Mouse (Mus musculus) intestine, embryonic 14.5 days (tissue): ENCODE results near the gene Ect2l. TPM values are rescaled to one million over a fixed set of nuclear protein-coding genes. Genes with fewer than 3 reads are reported as not detected.
A peak's percentile ranks its signal among the peaks of the same experiment; 100 is the strongest.

Experiments used
- ATAC-seq: fragments of 200-750 bp; cut with Nextera tagmentation; replicated peaks from 2 replicates; pipeline ENCODE4 v1.8.0; 2017; ENCODE audit warnings: low read depth, moderate number of reproducible peaks, moderate TSS enrichment, moderate library complexity; ENCODE audit not compliant: low FRiP score, low TSS enrichment
- DNase-seq: peaks from one replicate; pipeline ENCODE4 v3.0.0-alpha.2; 2018; ENCODE audit warnings: low spot score
- H3K27ac ChIP-seq: fragments of 300-500 bp; sonication (generic); 2 replicates; pipeline ENCODE4 v1.5.1; 2014; ENCODE audit warnings: low read depth, mild to moderate bottlenecking, control low read depth
- H3K27me3 ChIP-seq: fragments of 300-500 bp; sonication (generic); replicated peaks from 2 replicates; pipeline ENCODE4 v1.6.1; 2014; ENCODE audit warnings: low read length, control low read depth; ENCODE audit not compliant: control insufficient read depth, insufficient read depth
- H3K36me3 ChIP-seq: fragments of 300-500 bp; sonication (generic); 2 replicates; pipeline ENCODE4 v1.6.1; 2014; ENCODE audit warnings: low read length, control low read depth; ENCODE audit not compliant: control insufficient read depth, insufficient read depth
- H3K4me1 ChIP-seq: fragments of 300-500 bp; sonication (generic); replicated peaks from 2 replicates; pipeline ENCODE4 v1.6.1; 2014; ENCODE audit warnings: low read length, control low read depth, mixed read lengths; ENCODE audit not compliant: control insufficient read depth, insufficient read depth
- H3K4me2 ChIP-seq: fragments of 300-500 bp; sonication (generic); 2 replicates; pipeline ENCODE4 v1.6.1; 2014; ENCODE audit warnings: low read length
- H3K4me3 ChIP-seq: fragments of 300-500 bp; sonication (generic); 2 replicates; pipeline ENCODE4 v1.5.1; 2014; ENCODE audit warnings: low read depth, low read length, control low read depth, mixed read lengths
- H3K9ac ChIP-seq: fragments of 300-500 bp; sonication (generic); 2 replicates; pipeline ENCODE4 v1.6.1; 2014; ENCODE audit warnings: mild to moderate bottlenecking, low read length
- H3K9me3 ChIP-seq: fragments of 300-500 bp; sonication (generic); 2 replicates; pipeline ENCODE4 v1.6.1; 2016; ENCODE audit warnings: low read length, control low read depth; ENCODE audit not compliant: control insufficient read depth
- WGBS: fragments of 180-500 bp; shearing (Covaris S2); extraction: QIAGEN DNeasy Blood & Tissue Kit; methylation state at CpG from one replicate; pipeline ENCODE4 v1.1.7; 2014; 5-methylcytosine and 5-hydroxymethylcytosine counted together
- polyA plus RNA-seq: library from polyadenylated mRNA; unstranded; fragments of >200 nt; fragmentation: Nextera tagmentation; extraction: Ambion mirVana; gene quantifications from 2 replicates; pipeline ENCODE4 v1.2.1, GENCODE M21; 2014

Gene Ect2l
- polyA plus RNA-seq, 1 experiment from 2014 or later: 0.38 TPM

GRCm38 (mm10) chr10:18198286-18199015 is 12.2 kb downstream of the Ect2l start:
- Histone ChIP-seq H3K27ac (no peak overlapping the region), H3K4me3 (no peak overlapping the region), H3K4me2 (no peak overlapping the region), H3K36me3 (no peaks in the 10 kb centered on the region), H3K4me1 (no peaks in the 10 kb centered on the region), H3K9ac (no peak overlapping the region), H3K27me3 (no peaks in the 10 kb centered on the region), H3K9me3 (no peaks in the 10 kb centered on the region)
- DNase-seq (no peak), ATAC-seq (no peak)
- 83% methylated on average over 5 of the region's 5 CpGs for WGBS

- DNase-seq (peak; percentile 86), ATAC-seq (no peak)
- no peak overlapping the region for H3K27ac ChIP-seq
- 56% methylated on average over 14 of the region's 14 CpGs for WGBS
- H3K4me1 ChIP-seq: no peaks in the 10 kb centered on the region
- no peaks in the 10 kb centered on the region for H3K36me3 ChIP-seq
- no peak overlapping the region for H3K9ac ChIP-seq
- H3K27me3 ChIP-seq: no peaks in the 10 kb centered on the region
- peak overlapping the region; percentile 30 for H3K4me3 ChIP-seq
- H3K9me3 ChIP-seq: no peaks in the 10 kb centered on the region
- peak overlapping the region; percentile 45 for H3K4me2 ChIP-seq
Observed at GRCm38 (mm10) chr10:18197206-18197979, 13.3 kb downstream of the Ect2l start.

- DNase-seq (peak; percentile 62), ATAC-seq (peak; percentile 85)
- no peaks in the 10 kb centered on the region for H3K36me3 ChIP-seq
- no peak overlapping the region for H3K4me3 ChIP-seq
- no peaks in the 10 kb centered on the region for H3K27me3 ChIP-seq
- H3K27ac ChIP-seq: peak overlapping the region; percentile 54; the same call in 1 of the 2 replicates
- no peaks in the 10 kb centered on the region for H3K9me3 ChIP-seq
- WGBS: 40% methylated on average over 14 of the region's 14 CpGs
- H3K4me1 ChIP-seq: no peaks in the 10 kb centered on the region
- H3K4me2 ChIP-seq: no peak overlapping the region
- no peak overlapping the region for H3K9ac ChIP-seq
Observed at GRCm38 (mm10) chr10:18194737-18195141, 16.0 kb downstream of the Ect2l start.

- H3K36me3 ChIP-seq: no peaks in the 10 kb centered on the region
- WGBS: 77% methylated on average over 11 of the region's 11 CpGs
- H3K27ac ChIP-seq: peak overlapping the region; percentile 54; the same call in 1 of the 2 replicates
- H3K9ac ChIP-seq: no peak overlapping the region
- DNase-seq (no peak), ATAC-seq (no peak)
- no peak overlapping the region for H3K4me2 ChIP-seq
- no peak overlapping the region for H3K4me3 ChIP-seq
- H3K4me1 ChIP-seq: no peaks in the 10 kb centered on the region
- no peaks in the 10 kb centered on the region for H3K27me3 ChIP-seq
- H3K9me3 ChIP-seq: no peaks in the 10 kb centered on the region
Observed at GRCm38 (mm10) chr10:18194156-18194555, 16.5 kb downstream of the Ect2l start.

- Histone ChIP-seq H3K4me2 (no peak overlapping the region), H3K4me3 (no peak overlapping the region), H3K9ac (no peak overlapping the region), H3K9me3 (no peaks in the 10 kb centered on the region), H3K4me1 (no peaks in the 10 kb centered on the region), H3K27ac (no peak overlapping the region), H3K27me3 (no peaks in the 10 kb centered on the region), H3K36me3 (no peaks in the 10 kb centered on the region)
- DNase-seq: no peak
- WGBS: 63% methylated on average over 11 of the region's 11 CpGs
- no peak for ATAC-seq
Observed at GRCm38 (mm10) chr10:18193221-18193620, 17.5 kb downstream of the Ect2l start.

GRCm38 (mm10) chr10:18191706-18192105 is 19.0 kb downstream of the Ect2l start:
- Histone ChIP-seq H3K27me3 (no peaks in the 10 kb centered on the region), H3K4me3 (no peak overlapping the region), H3K9ac (no peak overlapping the region), H3K36me3 (no peaks in the 10 kb centered on the region), H3K9me3 (no peaks in the 10 kb centered on the region), H3K4me2 (no peak overlapping the region), H3K4me1 (no peaks in the 10 kb centered on the region), H3K27ac (no peak overlapping the region)
- DNase-seq: no peak
- ATAC-seq: no peak
- WGBS: 55% methylated on average over 8 of the region's 8 CpGs

GRCm38 (mm10) chr10:18189498-18189897 is 21.2 kb downstream of the Ect2l start:
- no peaks in the 10 kb centered on the region for H3K27me3 ChIP-seq
- H3K27ac ChIP-seq: no peak overlapping the region
- ATAC-seq (no peak), DNase-seq (no peak)
- no peaks in the 10 kb centered on the region for H3K4me1 ChIP-seq
- H3K36me3 ChIP-seq: no peaks in the 10 kb centered on the region
- H3K4me3 ChIP-seq: no peak overlapping the region
- no peaks in the 10 kb centered on the region for H3K9me3 ChIP-seq
- no peak overlapping the region for H3K9ac ChIP-seq
- no peak overlapping the region for H3K4me2 ChIP-seq
- 82% methylated on average over 4 of the region's 4 CpGs for WGBS

GRCm38 (mm10) chr10:18188564-18188963 is 22.1 kb downstream of the Ect2l start:
- no peaks in the 10 kb centered on the region for H3K36me3 ChIP-seq
- H3K27me3 ChIP-seq: no peaks in the 10 kb centered on the region
- H3K4me3 ChIP-seq: no peak overlapping the region
- no peak overlapping the region for H3K4me2 ChIP-seq
- no peak overlapping the region for H3K27ac ChIP-seq
- no peaks in the 10 kb centered on the region for H3K9me3 ChIP-seq
- no peaks in the 10 kb centered on the region for H3K4me1 ChIP-seq
- H3K9ac ChIP-seq: no peak overlapping the region
- WGBS: 76% methylated on average over 6 of the region's 6 CpGs
- ATAC-seq (no peak), DNase-seq (no peak)
